In the genomic region with DNA sequence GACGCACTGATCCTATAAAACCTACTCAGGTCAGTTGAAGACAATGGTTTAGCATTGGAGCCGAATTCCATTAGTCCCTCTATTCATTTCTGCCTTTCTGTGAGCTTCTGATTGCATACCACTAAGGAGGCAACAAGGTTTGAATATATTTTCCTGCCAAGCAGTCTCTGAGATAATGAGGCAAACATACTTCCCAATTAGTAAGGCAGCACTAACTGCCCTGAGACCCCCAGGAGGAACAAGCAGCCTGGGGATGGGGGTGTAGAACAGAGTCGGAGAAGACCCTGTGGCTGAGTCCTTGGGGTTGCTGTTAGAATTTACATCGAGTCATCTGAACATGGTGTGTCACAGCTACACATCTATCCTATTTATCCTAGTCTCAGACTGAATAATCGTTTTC, we compare ENCODE assay signal across 28 mouse cellular contexts. TPM values are rescaled to one million over a fixed set of nuclear protein-coding genes. Genes with fewer than 3 reads are reported as not detected.
"Had no signal": no experiment of that assay in that cellular context is flagged by ENCODE, and none has a peak within 500 bp of the region (broad histone marks: within the 10 kb centered on the region; RNA-seq: fewer than 3 reads in every experiment).

No protein-coding gene starts in this region.

- H3K36me3 ChIP-seq: midbrain, embryonic 12.5 days; midbrain, embryonic 15.5 days; neural tube, embryonic 12.5 days; neural tube, embryonic 15.5 days; stomach, embryonic 15.5 days had no signal

- H3K27me3 ChIP-seq: midbrain, embryonic 12.5 days; midbrain, embryonic 15.5 days; neural tube, embryonic 12.5 days; neural tube, embryonic 15.5 days; stomach, embryonic 15.5 days had no signal

- H3K4me3 ChIP-seq: midbrain, embryonic 12.5 days; midbrain, embryonic 15.5 days; neural tube, embryonic 12.5 days; neural tube, embryonic 15.5 days; stomach, embryonic 15.5 days had no signal

- DNase-seq: kidney, adult 9 months; kidney, postnatal 14 days; kidney, postnatal 4 days; liver, postnatal 0 days; lung, embryonic 14.5 days; right cerebral cortex, adult 18-20 months; right cerebral cortex, postnatal 14 days; spleen, adult 18-20 months; thymus, adult 2 months; thymus, postnatal 14 days; thymus, postnatal 4 days had no signal

- H3K9me3 ChIP-seq: midbrain, embryonic 12.5 days; neural tube, embryonic 12.5 days; neural tube, embryonic 15.5 days; stomach, embryonic 15.5 days had no signal

- ATAC-seq: liver, postnatal 0 days; lung, postnatal 0 days; midbrain, embryonic 15.5 days had no signal

- H3K27ac ChIP-seq: liver, embryonic 14.5 days; macrophage; midbrain, embryonic 12.5 days; midbrain, embryonic 15.5 days; neural tube, embryonic 12.5 days; neural tube, embryonic 15.5 days; stomach, embryonic 15.5 days had no signal

- H3K9ac ChIP-seq: liver, embryonic 14.5 days; liver, postnatal 0 days; lung, embryonic 14.5 days; midbrain, embryonic 12.5 days; midbrain, embryonic 15.5 days; neural tube, embryonic 12.5 days; neural tube, embryonic 15.5 days; stomach, embryonic 15.5 days had no signal

- H3K4me1 ChIP-seq: midbrain, embryonic 15.5 days; neural tube, embryonic 12.5 days; neural tube, embryonic 15.5 days; stomach, embryonic 15.5 days had no signal

- H3K4me2 ChIP-seq: liver, embryonic 11.5 days; lung, embryonic 14.5 days; midbrain, embryonic 12.5 days; midbrain, embryonic 15.5 days; neural tube, embryonic 12.5 days; neural tube, embryonic 15.5 days; stomach, embryonic 15.5 days had no signal

RNA-seq across cellular contexts. Expression of gene Zc2hc1b, which starts 22.4 kb away (rescaled TPM):
- total RNA-seq: layer of hippocampus, adult 18-20 months; layer of hippocampus, postnatal 25 days; left cerebral cortex, adult 18-20 months; left cerebral cortex, postnatal 25 days; megakaryocyte, adult 5-6 weeks had no signal
- polyA plus RNA-seq: kidney, embryonic 16.5 days; limb, embryonic 11.5 days; limb, embryonic 14.5 days; liver, embryonic 11.5 days; liver, embryonic 14.5 days; liver, postnatal 0 days; lung, embryonic 14.5 days; lung, postnatal 0 days; macrophage; midbrain, embryonic 12.5 days; midbrain, embryonic 15.5 days; neural tube, embryonic 12.5 days; neural tube, embryonic 15.5 days; stomach, embryonic 15.5 days; thymus, adult 2 months had no signal
